Mouse (Mus musculus): Measurements from ENCODE around the gene Tbl1x. TPM values are rescaled to one million over a fixed set of nuclear protein-coding genes. Genes with fewer than 3 reads are reported as not detected.

Gene Tbl1x
- polyA plus RNA-seq, 1 experiment from 2014 or later, result 15.3 TPM

DNA sequence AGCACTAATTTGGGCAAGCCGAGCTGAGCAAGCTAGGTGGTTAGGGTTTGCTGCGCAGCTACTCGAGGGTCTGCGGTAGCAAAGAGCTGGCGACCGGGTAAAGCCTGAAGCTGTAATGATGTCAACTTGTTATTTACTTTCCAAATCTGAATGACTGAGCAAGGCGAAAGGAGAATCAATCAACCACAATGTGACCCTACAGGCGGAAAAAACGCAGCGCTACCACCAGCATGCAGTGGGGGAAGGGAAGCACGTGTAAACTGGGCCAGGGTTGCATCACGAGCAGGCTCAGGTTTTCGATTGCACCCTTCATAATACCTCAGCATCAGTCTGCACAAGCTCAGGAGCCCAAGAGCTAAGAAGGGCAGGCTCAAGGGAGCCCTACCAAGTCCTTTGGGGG lies 1.7 kb upstream of the Tbl1x start:
- H3K4me1 ChIP-seq (ENCODE audit: control insufficient read depth, low read depth, low read length), result peaks cover 8% of the 10 kb centered on the region
- peak; percentile 58 for ATAC-seq (ENCODE audit: low read depth)
- no peak overlapping the region for H3K9ac ChIP-seq (ENCODE audit: low read depth, low read length)
- WGBS (ENCODE audit: insufficient replicate concordance), result 15% methylated on average over 13 of the region's 13 CpGs
- H3K4me3 ChIP-seq (ENCODE audit: low read depth, low read length), result peak overlapping the region; percentile 27
- H3K36me3 ChIP-seq (ENCODE audit: control insufficient read depth, insufficient read depth), result no peaks in the 10 kb centered on the region
- H3K4me2 ChIP-seq (ENCODE audit: low read depth, low read length), result peak overlapping the region; percentile 71
- no peaks in the 10 kb centered on the region for H3K9me3 ChIP-seq (replicated peaks; ENCODE audit: control insufficient read depth, low read length)
- no peak overlapping the region; the same call in 1 of the 2 replicates for H3K27ac ChIP-seq (ENCODE audit: low read length)
- no peaks in the 10 kb centered on the region for H3K27me3 ChIP-seq (ENCODE audit: control insufficient read depth, insufficient read depth, low read depth, low read length)

DNA sequence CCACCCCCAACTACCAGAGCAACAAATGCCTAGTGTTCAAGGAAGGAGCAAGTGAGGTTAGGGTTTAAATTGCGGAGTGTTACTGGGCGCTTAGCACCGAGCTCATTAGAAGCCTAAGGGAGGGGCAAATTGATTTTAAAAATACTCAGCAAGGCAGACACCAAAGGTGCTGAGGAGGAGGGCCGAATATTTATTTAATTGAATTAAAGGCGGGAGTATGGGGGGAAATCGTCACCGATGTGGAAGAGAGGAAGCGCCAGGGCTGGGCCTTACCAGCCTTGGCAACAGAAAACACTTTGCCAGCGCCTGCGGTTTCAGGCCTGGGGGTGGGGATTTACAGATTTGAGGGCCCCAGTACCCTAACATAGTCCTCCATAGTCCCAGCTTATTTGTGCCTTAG lies 1.0 kb upstream of the Tbl1x start:
- no peaks in the 10 kb centered on the region for H3K27me3 ChIP-seq (ENCODE audit: control insufficient read depth, insufficient read depth, low read depth, low read length)
- H3K9ac ChIP-seq (ENCODE audit: low read depth, low read length), result no peak overlapping the region
- 17% methylated on average over 10 of the region's 10 CpGs for WGBS (ENCODE audit: insufficient replicate concordance)
- peak overlapping the region; percentile 74; the same call in 1 of the 2 replicates for H3K27ac ChIP-seq (ENCODE audit: low read length)
- H3K4me3 ChIP-seq (ENCODE audit: low read depth, low read length), result peak overlapping the region; percentile 70
- ATAC-seq (ENCODE audit: low read depth), result no peak
- no peaks in the 10 kb centered on the region for H3K36me3 ChIP-seq (ENCODE audit: control insufficient read depth, insufficient read depth)
- no peaks in the 10 kb centered on the region for H3K9me3 ChIP-seq (replicated peaks; ENCODE audit: control insufficient read depth, low read length)
- H3K4me2 ChIP-seq (ENCODE audit: low read depth, low read length), result peak overlapping the region; percentile 71
- H3K4me1 ChIP-seq (ENCODE audit: control insufficient read depth, low read depth, low read length), result peaks cover 8% of the 10 kb centered on the region

DNA sequence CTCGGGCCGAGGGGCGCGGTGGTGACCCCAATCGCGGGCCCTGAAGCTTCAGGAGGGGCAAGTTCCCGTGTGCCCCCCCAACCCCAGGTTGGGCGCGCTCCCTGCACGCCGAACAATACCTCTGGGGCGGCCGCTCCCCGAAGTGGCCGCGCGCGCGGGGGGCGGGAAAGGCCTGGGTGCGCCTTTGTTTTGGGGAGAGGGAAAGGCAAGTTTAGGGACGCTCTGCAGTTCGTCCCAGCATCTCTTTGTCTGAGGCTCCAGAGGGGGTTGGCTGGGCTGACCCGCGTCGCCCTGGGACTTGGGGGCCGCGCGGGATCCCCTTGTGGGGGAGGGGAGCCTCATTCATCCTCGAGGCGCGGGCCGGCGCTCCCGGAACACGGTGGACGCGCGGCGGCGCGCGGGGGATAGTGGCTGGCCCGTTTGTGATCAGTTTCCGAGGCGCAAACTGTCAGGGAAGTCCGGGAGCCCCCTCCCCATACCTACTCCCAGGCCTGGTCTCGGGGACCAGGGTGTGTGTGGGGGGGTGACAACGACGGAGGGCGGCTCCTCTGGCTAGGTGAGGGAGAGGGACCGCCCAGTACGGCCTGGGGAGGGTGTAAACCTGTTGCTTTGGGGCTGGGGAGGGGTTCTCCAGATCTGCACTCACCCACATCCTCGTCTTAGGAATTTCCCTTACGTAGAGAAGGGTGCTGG lies 634 bp downstream of the Tbl1x start:
- peak overlapping the region; percentile 70 for H3K4me3 ChIP-seq (ENCODE audit: low read depth, low read length)
- 14% methylated on average over 42 of the region's 55 CpGs for WGBS (ENCODE audit: insufficient replicate concordance)

DNA sequence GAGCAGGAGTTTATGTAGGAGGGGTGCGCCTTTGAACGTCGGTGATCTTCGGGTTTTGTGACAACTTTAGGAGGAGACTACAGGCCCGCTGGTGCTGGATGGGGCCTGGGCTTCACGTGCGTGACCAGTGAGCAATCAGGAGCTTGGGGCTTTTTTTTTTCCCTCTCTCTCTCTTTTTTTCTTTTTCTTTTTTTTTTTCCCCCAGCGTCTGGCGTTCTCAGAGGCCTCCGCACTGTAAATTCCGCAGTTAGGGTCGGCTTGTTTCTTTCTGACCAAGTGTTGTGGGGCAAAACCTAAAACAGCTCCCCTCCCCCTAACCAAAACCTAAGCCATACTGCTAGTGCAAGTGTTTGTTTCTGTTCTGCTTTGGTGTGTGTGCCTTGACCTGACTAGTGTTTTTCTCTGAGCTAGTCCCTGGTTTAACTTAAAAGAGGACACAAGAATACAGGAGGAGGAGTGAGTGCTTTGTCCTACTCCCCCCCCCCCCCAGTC lies 1.2 kb downstream of the Tbl1x start:
- Histone ChIP-seq H3K4me2 (ENCODE audit: low read depth, low read length) (peak overlapping the region; percentile 71), H3K4me1 (ENCODE audit: control insufficient read depth, low read depth, low read length) (peaks cover 8% of the 10 kb centered on the region), H3K36me3 (ENCODE audit: control insufficient read depth, insufficient read depth) (no peaks in the 10 kb centered on the region), H3K27me3 (ENCODE audit: control insufficient read depth, insufficient read depth, low read depth, low read length) (no peaks in the 10 kb centered on the region), H3K27ac (ENCODE audit: low read length) (peak overlapping the region; percentile 24), H3K9ac (ENCODE audit: low read depth, low read length) (peak overlapping the region; percentile 68), H3K4me3 (ENCODE audit: low read depth, low read length) (peak overlapping the region; percentile 70), H3K9me3 (replicated peaks; ENCODE audit: control insufficient read depth, low read length) (no peaks in the 10 kb centered on the region)
- 12% methylated on average over 12 of the region's 12 CpGs for WGBS (ENCODE audit: insufficient replicate concordance)
- ATAC-seq (ENCODE audit: low read depth), result no peak

More for the DNA sequence above, 634 bp downstream of the Tbl1x start:
- Histone ChIP-seq H3K9ac (ENCODE audit: low read depth, low read length) (peak overlapping the region; percentile 68), H3K9me3 (replicated peaks; ENCODE audit: control insufficient read depth, low read length) (no peaks in the 10 kb centered on the region), H3K36me3 (ENCODE audit: control insufficient read depth, insufficient read depth) (no peaks in the 10 kb centered on the region), H3K4me1 (ENCODE audit: control insufficient read depth, low read depth, low read length) (peaks cover 8% of the 10 kb centered on the region), H3K27ac (ENCODE audit: low read length) (peak overlapping the region; percentile 74), H3K27me3 (ENCODE audit: control insufficient read depth, insufficient read depth, low read depth, low read length) (no peaks in the 10 kb centered on the region), H3K4me2 (ENCODE audit: low read depth, low read length) (peak overlapping the region; percentile 71)
- ATAC-seq (ENCODE audit: low read depth), result peak; percentile 20

DNA sequence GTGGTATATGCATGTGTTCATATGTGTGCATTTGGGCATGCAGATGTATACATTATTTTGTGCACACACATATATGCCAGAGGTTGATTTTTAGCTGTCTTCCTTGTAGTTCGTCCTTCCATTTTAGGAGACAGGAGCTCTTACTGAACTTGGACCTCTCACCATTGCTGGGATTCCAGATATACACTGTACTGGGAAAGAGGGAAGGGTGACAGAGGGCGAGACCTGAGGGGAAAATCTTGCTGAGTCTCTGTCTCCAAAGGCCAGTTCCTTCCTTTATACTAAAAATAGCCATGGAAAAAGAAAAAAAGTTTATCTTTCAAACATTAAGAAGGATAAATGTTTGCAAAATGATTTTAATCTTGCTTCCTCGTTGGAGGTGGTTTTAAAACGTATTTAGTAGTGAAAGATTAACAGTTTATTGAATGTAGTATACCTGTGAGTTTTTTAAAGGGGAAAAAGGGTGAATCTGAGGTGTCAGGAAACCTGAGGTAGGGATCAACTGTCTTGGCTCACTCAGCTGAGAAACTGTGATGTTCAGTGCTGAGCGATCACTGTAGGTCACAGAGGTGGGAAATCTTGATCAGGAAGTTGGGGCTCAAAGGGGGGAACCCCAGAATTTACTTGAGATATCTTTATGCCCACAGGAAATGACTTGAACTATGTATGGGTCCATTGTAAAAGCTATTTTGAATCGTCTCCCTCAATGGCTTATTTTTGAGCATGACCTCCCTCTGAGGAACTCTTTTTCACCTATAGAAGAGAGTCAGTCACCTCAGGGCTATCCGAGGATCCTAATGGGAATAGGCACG lies 6.7 kb downstream of the Tbl1x start:
- no peak overlapping the region for H3K4me3 ChIP-seq (ENCODE audit: low read depth, low read length)
- H3K27ac ChIP-seq (ENCODE audit: low read length), result no peak overlapping the region
- ATAC-seq (ENCODE audit: low read depth), result no peak
- H3K9ac ChIP-seq (ENCODE audit: low read depth, low read length), result no peak overlapping the region
- 28% methylated on average over 8 of the region's 8 CpGs for WGBS (ENCODE audit: insufficient replicate concordance)
- H3K36me3 ChIP-seq (ENCODE audit: control insufficient read depth, insufficient read depth), result no peaks in the 10 kb centered on the region
- no peak overlapping the region for H3K4me2 ChIP-seq (ENCODE audit: low read depth, low read length)
- no peaks in the 10 kb centered on the region for H3K27me3 ChIP-seq (ENCODE audit: control insufficient read depth, insufficient read depth, low read depth, low read length)
- H3K4me1 ChIP-seq (ENCODE audit: control insufficient read depth, low read depth, low read length), result no peaks in the 10 kb centered on the region; the same call in 1 of the 2 replicates
- H3K9me3 ChIP-seq (replicated peaks; ENCODE audit: control insufficient read depth, low read length), result no peaks in the 10 kb centered on the region

DNA sequence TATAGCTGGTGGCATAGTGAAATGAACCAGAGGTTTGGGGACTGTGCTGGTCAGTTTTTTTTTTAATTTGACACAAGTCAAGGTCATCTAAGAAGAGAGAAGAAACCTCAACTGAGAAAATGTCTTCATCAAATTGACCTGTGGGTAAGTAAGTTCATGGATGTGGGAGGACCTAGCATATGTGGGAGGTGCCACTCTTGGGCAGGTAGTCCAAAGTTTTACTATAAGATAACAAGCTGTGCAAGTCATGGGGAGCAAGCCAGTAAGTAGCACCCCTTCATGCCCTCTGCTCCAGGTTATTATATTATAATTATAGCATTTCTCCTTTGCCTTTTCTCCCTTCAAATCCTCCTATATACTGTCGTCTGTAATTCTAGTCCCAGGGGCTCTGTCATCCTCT lies 8.1 kb downstream of the Tbl1x start:
- no peak for ATAC-seq (ENCODE audit: low read depth)
- Histone ChIP-seq H3K36me3 (ENCODE audit: control insufficient read depth, insufficient read depth) (no peaks in the 10 kb centered on the region), H3K27ac (ENCODE audit: low read length) (no peak overlapping the region), H3K9me3 (replicated peaks; ENCODE audit: control insufficient read depth, low read length) (no peaks in the 10 kb centered on the region), H3K27me3 (ENCODE audit: control insufficient read depth, insufficient read depth, low read depth, low read length) (no peaks in the 10 kb centered on the region), H3K9ac (ENCODE audit: low read depth, low read length) (no peak overlapping the region), H3K4me1 (ENCODE audit: control insufficient read depth, low read depth, low read length) (no peaks in the 10 kb centered on the region; the same call in 1 of the 2 replicates), H3K4me2 (ENCODE audit: low read depth, low read length) (no peak overlapping the region), H3K4me3 (ENCODE audit: low read depth, low read length) (no peak overlapping the region)
- WGBS (ENCODE audit: insufficient replicate concordance), result 67% methylated on average over 1 of the region's 1 CpGs

DNA sequence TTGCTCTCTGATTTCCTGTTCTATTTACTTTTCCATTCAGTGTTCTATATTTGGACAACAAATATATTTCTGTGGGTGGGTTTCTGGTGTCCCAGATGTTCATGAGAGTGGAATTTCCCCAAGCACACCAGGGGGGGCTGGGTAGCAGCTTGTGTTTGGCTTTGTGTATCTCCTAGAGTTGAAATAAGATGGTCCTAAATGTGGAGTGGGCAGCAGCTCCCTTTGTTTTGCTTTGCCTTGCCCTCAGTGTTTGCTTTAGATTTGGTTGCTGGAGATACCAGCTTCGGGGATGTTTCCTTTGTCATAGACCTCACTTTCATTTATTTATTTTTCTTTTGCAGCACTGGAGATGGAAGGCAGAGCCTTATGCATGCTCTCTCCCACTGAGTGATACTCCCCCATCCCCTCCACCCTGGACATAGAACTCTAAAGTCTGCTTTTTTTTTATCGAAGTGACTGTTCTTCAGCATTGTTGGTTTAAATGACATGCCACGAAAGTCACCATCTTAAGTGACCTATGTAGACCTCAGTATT lies 12.1 kb downstream of the Tbl1x start:
- no peaks in the 10 kb centered on the region for H3K27me3 ChIP-seq (ENCODE audit: control insufficient read depth, insufficient read depth, low read depth, low read length)
- H3K9ac ChIP-seq (ENCODE audit: low read depth, low read length), result no peak overlapping the region
- H3K36me3 ChIP-seq (ENCODE audit: control insufficient read depth, insufficient read depth), result no peaks in the 10 kb centered on the region
- H3K4me2 ChIP-seq (ENCODE audit: low read depth, low read length), result no peak overlapping the region
- H3K4me1 ChIP-seq (ENCODE audit: control insufficient read depth, low read depth, low read length), result no peaks in the 10 kb centered on the region; the same call in 1 of the 2 replicates
- ATAC-seq (ENCODE audit: low read depth), result no peak
- WGBS (ENCODE audit: insufficient replicate concordance), result 55% methylated on average over 3 of the region's 3 CpGs
- no peak overlapping the region for H3K4me3 ChIP-seq (ENCODE audit: low read depth, low read length)
- no peaks in the 10 kb centered on the region for H3K9me3 ChIP-seq (replicated peaks; ENCODE audit: control insufficient read depth, low read length)
- H3K27ac ChIP-seq (ENCODE audit: low read length), result no peak overlapping the region

DNA sequence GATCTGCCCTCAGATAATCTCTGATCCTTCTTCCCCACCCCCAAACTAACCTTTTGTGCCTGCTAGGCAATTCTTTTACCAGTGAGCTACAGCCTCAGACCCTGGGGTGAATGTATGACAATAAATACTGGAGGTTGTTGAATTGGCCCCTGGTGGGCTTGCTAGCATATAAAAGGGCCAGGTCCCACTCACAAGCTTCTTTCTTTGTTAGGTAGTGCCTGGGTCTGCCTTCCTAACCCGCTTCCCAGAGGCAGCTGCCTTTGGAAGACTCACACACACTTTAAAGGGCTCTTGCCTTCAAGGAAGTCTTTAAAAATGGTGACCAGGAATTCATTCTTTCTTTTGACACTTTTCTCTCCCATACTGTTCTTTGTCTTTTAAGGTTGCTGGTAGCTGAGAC lies 14.4 kb downstream of the Tbl1x start:
- WGBS (ENCODE audit: insufficient replicate concordance), result 45% methylated on average over 1 of the region's 1 CpGs
- Histone ChIP-seq H3K4me2 (ENCODE audit: low read depth, low read length) (no peak overlapping the region), H3K4me3 (ENCODE audit: low read depth, low read length) (no peak overlapping the region), H3K9me3 (replicated peaks; ENCODE audit: control insufficient read depth, low read length) (no peaks in the 10 kb centered on the region), H3K4me1 (ENCODE audit: control insufficient read depth, low read depth, low read length) (no peaks in the 10 kb centered on the region), H3K9ac (ENCODE audit: low read depth, low read length) (no peak overlapping the region), H3K27ac (ENCODE audit: low read length) (no peak overlapping the region), H3K27me3 (ENCODE audit: control insufficient read depth, insufficient read depth, low read depth, low read length) (no peaks in the 10 kb centered on the region), H3K36me3 (ENCODE audit: control insufficient read depth, insufficient read depth) (no peaks in the 10 kb centered on the region)
- ATAC-seq (ENCODE audit: low read depth), result no peak
